Mouse (Mus musculus): ENCODE results near the gene Robo2.

The Robo2 gene

DNA sequence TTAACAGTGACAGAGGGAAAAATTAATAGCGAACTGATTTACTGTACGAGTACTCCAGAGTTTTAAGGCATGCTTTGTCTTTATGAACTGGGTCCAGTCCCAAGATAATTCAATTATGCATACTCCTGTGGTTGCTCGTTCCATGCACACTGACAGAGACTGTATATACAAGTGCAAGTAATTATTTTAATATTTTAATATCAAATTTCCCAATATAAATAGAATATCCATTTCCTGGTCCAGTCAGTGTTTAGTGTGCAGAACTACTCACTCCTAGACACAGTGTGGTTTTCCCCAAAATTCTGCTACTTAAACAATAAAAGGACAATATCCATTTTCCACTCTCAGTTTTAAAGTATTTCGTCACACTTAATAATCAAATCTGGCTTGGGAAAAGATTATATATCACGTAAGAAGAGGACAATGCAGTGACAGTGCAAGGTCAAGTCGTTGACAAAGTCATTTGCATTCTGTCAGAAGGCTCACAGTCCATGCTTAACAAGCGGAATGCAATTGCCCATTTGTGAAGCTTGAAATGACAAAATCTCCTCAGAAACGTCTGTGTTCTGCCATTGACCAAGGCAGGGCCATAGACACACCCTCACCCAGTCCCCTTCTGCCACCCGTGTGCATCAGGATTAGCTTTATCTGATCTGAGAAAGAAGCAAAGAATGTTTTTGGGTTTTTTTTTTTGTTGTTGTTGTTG is 89.8 kb downstream of the Robo2 start:
- no peak for DNase-seq

DNA sequence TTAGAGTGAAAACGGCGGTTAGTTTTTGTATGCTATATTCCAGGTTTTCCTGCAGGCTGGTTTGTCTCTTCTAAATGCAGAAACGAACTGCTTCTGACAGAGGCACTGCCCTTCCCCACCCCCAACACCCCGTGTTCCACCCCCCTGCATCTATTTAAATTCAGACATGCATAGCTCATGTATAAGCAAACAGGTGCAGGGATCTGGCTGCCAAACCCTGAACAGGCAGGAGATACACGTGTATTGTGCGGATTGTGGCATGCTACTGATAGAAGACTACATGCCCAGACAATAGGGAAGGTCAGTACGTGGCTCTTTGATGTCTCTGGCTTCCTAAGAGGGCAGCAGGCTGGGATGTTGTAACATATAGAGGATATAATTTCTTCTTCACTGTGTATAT is 95.5 kb downstream of the Robo2 start:
- no peak for DNase-seq

DNA sequence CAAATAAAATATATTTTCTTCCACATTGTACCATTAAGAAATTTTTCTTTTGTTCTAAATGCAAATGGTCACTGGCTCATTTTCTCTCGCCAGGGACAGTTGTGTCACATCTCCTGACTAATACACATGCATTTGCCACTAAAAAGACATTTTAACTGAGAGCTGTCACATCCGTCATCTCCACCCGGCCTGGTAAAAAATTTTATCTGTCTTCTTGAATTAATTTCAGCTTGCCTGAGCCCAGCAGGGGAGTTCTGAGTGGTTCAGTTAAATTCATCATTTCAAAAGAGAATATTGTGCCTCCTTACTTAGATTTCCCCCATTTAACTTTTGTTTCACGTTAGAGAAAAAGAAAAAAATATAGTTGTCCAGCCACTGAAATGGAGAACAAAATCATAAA is 98.4 kb downstream of the Robo2 start:
- DNase-seq = no peak

DNA sequence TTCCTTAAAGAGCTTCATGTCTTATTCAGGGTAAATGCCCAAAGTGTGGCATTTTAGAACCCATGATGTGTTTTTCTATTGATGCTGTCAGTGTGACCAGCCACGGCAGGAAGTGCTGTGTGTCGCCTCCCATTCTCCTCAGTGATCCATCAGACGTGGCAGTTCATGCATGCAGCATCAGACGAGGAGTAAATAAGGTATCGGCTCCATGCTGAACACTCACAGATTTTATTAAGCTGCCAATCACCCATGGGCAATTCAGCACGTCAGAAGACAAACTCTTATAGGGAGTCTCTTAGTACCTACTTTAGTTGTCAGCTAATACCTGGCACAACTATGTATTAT is 104.1 kb downstream of the Robo2 start:
- DNase-seq = no peak

DNA sequence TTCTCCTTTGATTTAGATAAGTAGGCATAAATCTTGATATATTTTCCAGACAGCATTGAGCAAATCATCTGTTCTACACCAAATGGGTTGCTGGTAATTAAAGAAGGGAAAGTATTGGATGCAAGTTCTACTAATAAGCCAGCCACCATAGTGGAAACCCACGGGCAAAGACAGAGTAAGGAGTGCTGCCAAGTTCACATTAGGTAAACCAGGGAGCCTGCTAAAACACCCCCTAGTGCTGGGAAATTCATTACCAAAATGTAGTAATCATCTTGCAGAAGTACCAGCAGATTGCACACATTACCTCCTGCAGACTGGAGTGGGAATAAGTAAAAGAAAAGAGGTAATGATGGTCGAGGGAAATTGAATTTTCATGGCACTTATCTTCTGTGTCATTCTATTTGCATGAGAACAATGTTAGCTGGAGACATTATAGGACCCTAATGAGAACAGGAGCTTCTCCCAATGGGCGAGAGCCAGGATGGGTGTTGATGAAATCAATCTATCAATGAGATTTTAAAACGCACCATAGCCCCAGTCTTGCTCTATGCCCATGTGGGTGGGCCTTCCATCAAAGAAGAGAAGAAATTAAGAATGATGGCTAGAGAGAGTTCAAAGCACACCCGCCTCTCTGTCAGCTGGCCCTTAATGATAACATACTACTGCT is 104.6 kb downstream of the Robo2 start:
- DNase-seq = no peak

DNA sequence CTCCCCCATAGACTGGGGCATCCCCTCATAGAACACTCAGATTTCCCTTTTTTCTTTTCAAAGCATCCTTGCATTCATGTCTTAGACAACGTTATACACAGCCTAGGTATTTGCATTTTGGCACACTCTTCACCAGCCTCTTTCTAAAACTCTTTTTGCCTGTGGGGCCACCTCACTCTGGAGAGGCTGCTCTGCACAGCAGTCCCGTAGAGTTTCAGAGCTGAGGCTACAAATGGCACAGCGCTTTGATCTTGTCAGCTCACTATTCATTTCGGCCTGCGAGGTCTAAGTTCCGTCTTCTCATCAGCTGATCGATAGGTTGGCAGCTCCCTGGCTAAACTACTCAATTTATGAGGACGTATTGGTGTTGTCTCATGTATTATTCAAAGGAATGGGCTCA is 123.7 kb downstream of the Robo2 start:
- DNase-seq = no peak

DNA sequence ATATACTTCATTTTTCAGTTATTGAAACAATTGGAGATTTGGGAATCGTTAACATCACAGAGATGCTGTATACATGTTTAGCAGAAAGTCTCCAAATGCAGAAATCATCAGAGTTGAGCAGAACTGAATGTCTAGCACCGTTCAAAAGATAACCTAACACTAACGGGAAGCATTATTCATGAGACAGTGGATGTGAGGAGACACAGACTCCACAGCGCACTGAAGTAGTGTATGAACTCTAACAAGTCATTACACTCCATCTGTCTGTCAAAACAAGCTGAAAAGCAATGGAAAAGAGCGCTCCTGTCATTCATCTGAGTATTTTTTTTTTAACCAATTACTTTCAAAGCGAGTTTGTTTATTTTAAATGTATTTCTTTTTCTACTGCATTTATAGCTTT is 129.1 kb downstream of the Robo2 start:
- DNase-seq = no peak

DNA sequence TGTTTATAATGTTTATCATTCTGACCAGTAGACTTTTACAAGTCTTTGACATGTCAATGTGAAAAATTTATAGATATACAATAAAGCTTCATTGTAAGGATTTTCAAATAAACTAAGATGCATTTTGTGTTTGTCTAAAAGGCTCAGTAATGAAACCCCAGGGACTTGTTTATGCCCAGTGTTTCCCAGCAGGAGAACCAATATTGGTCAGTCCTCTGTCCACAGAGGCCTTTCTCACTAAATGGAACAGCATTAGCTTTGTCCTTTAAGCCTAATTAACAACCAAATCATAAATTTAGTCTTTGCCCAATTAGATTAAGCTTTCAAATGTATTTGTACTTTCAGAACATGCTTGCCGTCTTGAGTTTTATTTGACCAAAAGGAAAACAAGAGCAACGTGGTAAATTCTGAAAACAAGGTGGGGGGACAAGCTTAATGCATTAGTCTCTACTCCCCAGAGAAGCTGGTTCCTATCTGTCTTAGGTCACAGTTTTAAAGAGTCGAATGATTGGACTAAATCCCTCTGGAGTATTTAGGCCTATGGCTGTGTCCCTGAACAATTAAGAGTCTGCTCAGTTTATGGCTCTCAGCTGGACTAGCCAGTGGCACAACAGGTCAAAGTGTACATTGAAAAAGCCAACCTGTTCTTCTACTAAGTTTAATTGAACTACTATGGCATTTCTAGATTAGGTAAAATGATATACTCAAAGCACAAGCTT is 134.6 kb downstream of the Robo2 start:
- no peak for DNase-seq

DNA sequence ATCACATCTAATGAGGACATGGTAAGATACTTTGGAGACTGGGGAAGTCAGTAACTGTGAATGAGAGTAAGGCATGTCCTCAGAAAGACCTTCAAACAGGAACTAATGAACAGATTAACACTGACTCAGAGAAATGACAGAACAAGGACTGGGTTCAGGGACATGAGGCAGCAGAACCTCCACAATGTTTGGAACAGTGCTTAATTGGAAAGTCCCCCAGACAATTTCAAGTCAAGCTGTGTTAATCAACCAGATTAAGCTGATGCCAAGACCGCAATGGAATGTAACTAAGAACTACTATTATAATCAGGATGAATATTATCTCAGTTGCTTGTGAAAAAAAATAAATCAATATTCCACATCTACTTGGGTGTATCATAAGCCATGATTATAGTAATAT is 137.0 kb downstream of the Robo2 start:
- no peak for DNase-seq

DNA sequence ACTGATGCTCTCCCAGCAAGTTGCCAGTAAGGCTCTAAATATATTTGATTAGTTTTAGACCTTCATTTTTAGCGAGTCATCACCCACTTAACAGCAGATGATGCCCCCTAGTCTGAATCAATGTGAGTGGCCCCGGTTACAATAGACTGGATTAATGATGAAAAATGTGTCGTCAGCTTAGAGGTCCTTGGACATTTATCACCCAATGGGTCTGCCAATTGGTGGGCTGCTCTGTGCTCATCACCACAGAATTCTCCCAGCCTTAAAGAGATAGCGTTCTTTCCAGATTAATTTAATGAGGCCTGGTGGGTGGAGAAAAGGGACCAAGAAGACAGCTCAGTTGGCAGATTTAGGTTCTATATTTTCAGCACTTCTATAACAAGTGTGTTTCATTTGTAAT is 138.6 kb downstream of the Robo2 start:
- DNase-seq = no peak

DNA sequence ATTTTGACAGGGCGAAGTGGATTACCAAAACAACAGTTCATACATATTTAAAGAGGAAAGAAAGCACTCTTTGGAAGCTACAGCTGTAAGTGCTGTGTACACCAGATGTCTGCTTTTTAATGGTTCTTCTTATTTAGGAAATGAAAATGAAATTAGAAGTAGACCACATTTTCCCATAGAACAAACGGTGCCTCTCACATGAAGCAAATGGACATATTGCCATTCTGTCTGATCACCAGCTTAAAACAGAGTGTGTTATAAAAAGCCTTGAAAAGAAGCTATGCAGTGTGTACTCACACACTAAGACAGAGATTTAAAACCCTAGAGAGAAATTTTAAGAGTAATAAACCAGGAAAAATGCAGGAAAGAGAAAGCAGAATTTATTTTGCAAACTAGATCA is 153.4 kb downstream of the Robo2 start:
- DNase-seq = no peak

DNA sequence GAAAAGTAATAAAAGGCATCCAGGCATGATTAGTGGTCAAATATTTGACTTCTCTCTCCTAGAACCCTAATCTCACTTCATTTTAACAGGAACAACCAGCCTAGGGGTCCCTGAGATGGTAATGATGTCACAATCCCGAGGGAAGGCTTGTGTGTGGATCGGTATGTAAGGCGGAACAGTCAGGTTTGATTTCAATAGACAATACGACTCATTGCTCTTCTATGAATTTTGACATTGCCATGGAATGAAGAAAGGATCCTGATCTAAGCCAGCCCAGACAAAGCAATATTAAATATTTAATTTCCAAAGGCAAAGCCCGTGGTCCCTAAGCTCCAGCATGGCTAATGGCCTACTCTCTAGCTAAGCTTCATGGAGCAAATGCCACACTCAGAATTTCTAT is 167.2 kb downstream of the Robo2 start:
- no peak for DNase-seq

DNA sequence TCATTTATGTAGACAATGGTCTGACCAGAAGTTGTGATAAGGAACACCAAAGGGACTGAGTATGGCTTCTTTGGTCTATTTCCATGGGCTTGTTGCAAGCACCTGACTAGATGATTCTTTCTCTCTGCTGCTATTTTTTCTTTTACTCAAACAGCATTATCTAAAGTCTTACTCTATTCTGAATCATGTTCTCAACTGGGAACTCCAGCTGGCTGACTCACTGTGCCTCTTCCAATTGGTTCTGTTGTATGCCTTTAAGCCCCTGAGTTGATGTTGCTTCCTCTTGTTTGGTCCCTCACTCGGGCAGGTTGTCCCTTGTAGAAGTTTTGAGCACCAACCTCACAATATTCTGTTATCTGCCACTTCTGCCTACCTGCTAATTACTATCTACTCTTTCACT is 170.1 kb downstream of the Robo2 start:
- no peak for DNase-seq

DNA sequence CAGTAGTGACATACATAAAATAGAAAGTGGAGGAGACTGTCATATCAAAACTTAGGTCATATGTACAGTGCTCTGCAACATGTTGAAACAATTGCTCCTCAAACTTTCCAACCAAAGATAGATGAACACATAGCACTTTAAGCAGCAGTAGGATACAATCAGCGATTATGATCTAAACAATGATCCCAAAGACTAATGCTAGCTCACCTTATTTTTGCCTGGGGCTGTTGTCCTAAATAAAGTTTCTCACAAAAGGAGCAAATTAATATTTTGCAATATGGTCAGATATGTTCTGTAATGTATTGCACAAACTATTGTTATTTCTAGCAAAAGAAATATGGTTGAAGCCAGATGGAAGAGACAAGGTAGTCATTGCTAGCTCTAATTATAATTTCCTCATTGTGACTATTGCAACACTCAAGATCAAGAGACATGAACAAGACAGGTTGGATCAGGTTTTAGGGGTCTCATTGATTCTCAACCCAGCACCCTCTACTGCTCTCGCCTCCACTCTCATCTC is 174.2 kb downstream of the Robo2 start:
- DNase-seq = no peak

DNA sequence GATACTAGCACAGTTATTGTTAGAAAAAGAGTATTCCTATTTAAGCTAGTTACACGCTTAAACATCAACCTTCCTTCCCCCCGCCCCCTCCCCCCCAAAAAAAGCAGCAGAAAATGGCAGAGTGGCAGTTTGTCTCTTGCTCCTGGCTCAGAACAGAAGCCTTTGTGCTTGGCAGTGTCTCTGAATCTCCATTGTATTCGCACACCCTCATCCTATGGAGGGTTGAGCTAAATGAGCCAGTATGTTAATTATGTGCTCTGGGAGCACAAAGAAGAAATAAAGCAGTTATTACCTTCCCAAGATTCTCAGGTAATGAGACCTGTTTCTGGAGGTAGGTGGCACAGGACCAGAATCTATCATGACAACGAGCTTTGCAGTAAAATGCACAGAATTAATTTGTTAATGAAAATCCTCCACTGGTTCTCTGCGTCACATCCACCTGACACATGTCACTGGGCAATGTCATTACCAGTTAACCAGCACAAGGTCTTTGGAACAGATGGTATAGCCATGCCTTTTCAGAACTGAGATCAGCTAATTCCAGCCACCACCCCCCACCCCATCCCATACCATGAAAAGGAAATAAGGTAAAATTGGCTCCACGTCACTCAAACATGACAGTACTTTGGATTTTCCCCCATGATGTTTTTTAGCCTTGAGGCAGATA is 177.1 kb downstream of the Robo2 start:
- no peak for DNase-seq

DNA sequence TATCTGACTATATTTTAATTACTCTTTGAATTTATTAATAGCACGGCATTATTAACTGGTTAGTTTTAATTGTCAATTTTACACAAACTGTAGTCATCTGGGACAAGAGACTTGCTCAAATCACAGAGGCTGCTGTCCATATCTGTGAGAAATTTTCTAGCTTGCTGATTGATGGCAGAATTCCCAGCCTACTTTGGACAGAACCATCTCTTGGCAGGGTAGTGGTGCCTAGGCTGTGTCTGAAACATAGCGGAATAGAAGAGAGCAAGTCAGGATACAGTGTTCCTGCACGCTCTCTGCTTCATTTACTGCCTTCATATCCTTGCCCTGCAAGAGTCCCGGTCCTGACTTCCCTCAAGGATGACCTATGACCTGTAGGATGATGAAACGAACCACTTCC is 178.0 kb downstream of the Robo2 start:
- no peak for DNase-seq

DNA sequence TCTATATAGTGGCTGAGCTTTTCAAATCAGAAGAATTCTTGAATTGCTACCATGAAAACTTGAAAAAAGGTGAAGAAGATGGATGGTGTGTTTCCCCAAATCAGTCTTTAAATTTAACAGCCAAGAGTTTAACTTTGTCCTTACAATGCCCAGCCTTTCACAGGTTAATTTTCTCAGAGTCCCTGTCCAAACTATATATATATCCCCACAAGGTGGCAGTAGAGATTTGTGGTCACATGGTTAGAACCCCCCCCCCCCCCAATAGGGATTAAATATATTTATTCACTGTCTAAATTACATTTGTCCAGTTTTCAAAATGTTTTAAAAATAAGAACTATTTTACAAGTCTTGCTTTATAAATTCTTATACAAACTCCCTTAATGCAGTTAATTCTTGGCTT is 184.3 kb downstream of the Robo2 start:
- no peak for DNase-seq

DNA sequence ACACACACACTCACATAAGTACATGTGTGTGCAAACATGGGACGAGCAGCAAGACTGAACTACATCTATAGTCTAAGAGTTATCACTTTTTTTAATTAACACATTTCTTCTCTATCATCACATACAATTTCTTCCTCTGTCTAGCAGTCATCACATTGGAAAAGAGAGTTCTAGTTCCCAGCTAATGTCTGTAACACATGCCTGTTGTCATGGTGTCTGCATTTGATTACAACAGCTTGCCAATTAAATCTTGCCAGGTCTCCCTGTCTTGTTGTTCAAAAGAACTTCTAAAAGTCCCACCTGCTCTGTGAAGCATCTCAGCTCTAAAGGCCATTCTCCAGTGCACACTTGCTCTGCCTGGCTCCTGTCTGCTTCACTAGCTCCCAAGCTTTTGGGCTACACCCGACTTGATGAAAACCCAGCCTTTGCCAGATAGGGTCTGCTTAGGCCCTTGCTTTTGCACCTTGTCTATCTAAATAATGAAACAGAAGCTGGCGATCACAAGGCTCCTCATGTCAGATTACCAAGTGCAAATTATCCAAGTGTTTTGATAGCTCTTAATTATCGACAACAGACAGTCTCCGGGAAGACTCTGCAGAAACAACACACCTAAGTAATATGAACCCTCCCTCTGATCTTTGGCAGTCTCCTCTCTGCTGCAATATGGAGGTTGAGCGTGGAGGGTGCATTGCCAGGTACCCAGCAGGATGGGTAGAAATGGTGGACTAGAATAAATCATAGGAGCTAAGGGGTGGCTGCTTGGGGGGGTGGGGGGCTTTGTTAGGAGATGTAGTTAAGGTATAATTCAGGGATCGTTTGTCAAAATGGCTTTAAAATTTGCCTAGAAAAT is 186.0 kb downstream of the Robo2 start:
- no peak for DNase-seq

DNA sequence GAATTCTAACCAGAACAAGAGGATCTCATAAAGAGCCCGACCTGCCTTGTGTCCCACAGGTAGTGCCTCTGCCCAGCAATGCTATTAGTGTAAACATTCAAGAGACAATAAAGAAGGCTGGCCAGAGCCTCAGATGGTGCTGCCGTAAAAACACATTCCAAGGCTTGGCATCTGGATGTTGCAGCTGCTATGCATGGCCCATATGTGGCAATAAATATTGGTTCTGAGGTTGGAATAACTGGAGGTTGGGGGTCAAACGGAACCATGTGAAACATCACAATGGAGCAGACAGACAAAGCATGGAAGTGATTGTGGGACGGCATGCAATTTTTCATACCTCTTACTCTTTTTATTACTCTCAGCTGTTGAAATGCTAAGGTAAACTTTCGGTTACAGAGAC is 189.1 kb downstream of the Robo2 start:
- DNase-seq = no peak

DNA sequence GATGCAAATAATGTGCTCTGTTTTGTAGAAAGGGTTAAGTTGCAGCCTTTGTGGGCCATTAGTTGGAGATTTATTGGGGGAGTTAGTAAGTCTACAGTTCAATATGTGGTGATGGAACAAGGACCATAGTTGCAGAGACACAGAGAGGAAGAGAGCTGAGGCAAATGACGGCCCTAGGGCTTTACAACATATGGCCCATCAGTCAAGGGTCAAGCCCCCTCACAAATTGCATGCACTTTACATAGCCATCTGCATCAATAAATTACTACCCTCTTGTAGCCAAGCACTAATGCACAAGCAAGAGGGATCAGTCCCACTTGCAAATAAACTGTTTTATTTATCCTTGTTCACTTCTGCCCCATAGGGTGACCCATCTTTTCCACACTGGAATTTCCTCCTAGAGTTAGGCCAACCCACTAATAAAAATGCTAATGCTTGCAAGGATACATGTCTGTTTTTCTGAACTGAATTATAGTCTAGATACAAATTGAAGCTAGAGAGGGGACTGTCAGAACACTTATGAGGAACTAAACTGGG is 194.7 kb downstream of the Robo2 start:
- DNase-seq = no peak

DNA sequence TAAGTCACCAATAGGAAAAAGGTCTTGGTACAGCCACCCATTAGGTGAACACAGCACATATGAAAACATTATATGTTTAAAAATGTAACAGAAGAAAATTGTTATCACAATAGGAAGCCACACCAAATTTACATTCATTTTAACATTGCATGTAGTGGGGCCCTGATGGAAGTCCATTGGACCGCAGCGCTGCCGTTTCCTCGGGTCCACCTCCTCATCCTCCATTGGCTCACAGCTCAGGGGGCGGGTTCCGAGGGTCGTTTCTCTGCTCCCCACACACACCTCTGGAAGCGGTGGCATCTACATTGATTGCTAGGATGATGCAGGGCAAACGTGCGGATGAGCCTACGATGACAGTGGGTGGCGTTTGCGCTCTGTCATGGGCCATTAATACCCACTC is 195.8 kb downstream of the Robo2 start:
- DNase-seq = no peak

DNA sequence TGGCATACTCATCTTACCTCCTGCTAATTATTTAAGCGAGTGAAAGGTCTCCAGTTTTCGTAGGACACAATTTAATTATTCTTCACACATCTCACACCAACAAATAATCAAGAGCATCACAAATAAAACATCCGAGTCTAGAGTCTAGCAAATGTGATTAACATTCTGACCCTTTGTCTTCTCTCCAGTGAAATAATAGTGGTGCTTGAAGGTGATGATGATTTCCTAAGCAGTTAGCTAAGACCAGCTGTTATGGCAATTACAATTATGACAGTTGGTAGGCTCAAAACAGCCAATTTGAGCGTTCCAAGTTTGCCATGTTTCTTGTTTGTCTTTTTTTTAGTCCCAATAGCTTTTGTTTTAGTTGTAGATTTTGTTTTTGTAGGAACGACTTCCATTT is 210.9 kb downstream of the Robo2 start:
- no peak for DNase-seq

All from kidney, adult 11 months (tissue).